Mouse (Mus musculus): Measurements from ENCODE around the gene Wdr4. TPM values are rescaled to one million over a fixed set of nuclear protein-coding genes. Genes with fewer than 3 reads are reported as not detected.

Wdr4 gene
- polyA plus RNA-seq, 1 experiment from 2014 or later = 35.7 TPM

- peak overlapping the region; percentile 75 for H3K4me2 ChIP-seq
- peaks cover 41% of the 10 kb centered on the region for H3K36me3 ChIP-seq
- no peak overlapping the region for H3K9ac ChIP-seq
- no peak for ATAC-seq (ENCODE audit: insufficient number of reproducible peaks, insufficient read depth, low FRiP score, low TSS enrichment, low read depth)
- 92% methylated on average over 6 of the region's 6 CpGs for WGBS
- H3K4me1 ChIP-seq = peaks cover 15% of the 10 kb centered on the region
- no peaks in the 10 kb centered on the region for H3K9me3 ChIP-seq
- peak overlapping the region; percentile 86 for H3K4me3 ChIP-seq
- no peaks in the 10 kb centered on the region for H3K27me3 ChIP-seq
- H3K27ac ChIP-seq = no peak overlapping the region
Measured at GRCm38 (mm10) chr17:31510944-31511343, 8.8 kb downstream of the Wdr4 start.

- no peak overlapping the region for H3K27ac ChIP-seq
- peaks cover 87% of the 10 kb centered on the region for H3K36me3 ChIP-seq
- no peak overlapping the region for H3K4me2 ChIP-seq
- H3K4me1 ChIP-seq = peaks cover 7% of the 10 kb centered on the region; the same call in 1 of the 2 replicates
- WGBS = 92% methylated on average over 7 of the region's 7 CpGs
- no peaks in the 10 kb centered on the region for H3K9me3 ChIP-seq
- no peak overlapping the region for H3K4me3 ChIP-seq
- 0 out of 2 replicates have a peak overlapping the region, but pooled peaks have one; percentile 27 for H3K9ac ChIP-seq
- no peak for ATAC-seq (ENCODE audit: insufficient number of reproducible peaks, insufficient read depth, low FRiP score, low TSS enrichment, low read depth)
- no peaks in the 10 kb centered on the region for H3K27me3 ChIP-seq
Measured at GRCm38 (mm10) chr17:31506282-31506681, 13.5 kb downstream of the Wdr4 start.

GRCm38 (mm10) chr17:31505013-31505412, 14.8 kb downstream of the Wdr4 start:
- Histone ChIP-seq H3K27me3 (no peaks in the 10 kb centered on the region), H3K36me3 (peaks cover 98% of the 10 kb centered on the region), H3K27ac (no peak overlapping the region), H3K4me1 (no peaks in the 10 kb centered on the region), H3K4me3 (no peak overlapping the region), H3K4me2 (no peak overlapping the region), H3K9ac (no peak overlapping the region), H3K9me3 (no peaks in the 10 kb centered on the region)
- WGBS = 87% methylated on average over 5 of the region's 5 CpGs
- no peak for ATAC-seq (ENCODE audit: insufficient number of reproducible peaks, insufficient read depth, low FRiP score, low TSS enrichment, low read depth)

GRCm38 (mm10) chr17:31503936-31504335, 15.8 kb downstream of the Wdr4 start:
- no peak for ATAC-seq (ENCODE audit: insufficient number of reproducible peaks, insufficient read depth, low FRiP score, low TSS enrichment, low read depth)
- Histone ChIP-seq H3K9me3 (no peaks in the 10 kb centered on the region), H3K27me3 (no peaks in the 10 kb centered on the region), H3K4me1 (no peaks in the 10 kb centered on the region), H3K27ac (no peak overlapping the region), H3K9ac (peak overlapping the region; percentile 16; the same call in 1 of the 2 replicates), H3K4me2 (no peak overlapping the region), H3K4me3 (no peak overlapping the region), H3K36me3 (peaks cover 98% of the 10 kb centered on the region)
- 87% methylated on average over 2 of the region's 2 CpGs for WGBS

- H3K27me3 ChIP-seq = no peaks in the 10 kb centered on the region
- WGBS = 94% methylated on average over 12 of the region's 12 CpGs
- 0 out of 2 replicates have a peak overlapping the region, but pooled peaks have one; percentile 0 for H3K9ac ChIP-seq
- H3K36me3 ChIP-seq = peaks cover 98% of the 10 kb centered on the region
- H3K27ac ChIP-seq = no peak overlapping the region
- H3K4me2 ChIP-seq = no peak overlapping the region
- no peaks in the 10 kb centered on the region for H3K4me1 ChIP-seq
- no peak overlapping the region for H3K4me3 ChIP-seq
- no peak for ATAC-seq (ENCODE audit: insufficient number of reproducible peaks, insufficient read depth, low FRiP score, low TSS enrichment, low read depth)
- H3K9me3 ChIP-seq = no peaks in the 10 kb centered on the region
Measured at GRCm38 (mm10) chr17:31503337-31503736, 16.4 kb downstream of the Wdr4 start.

- H3K27me3 ChIP-seq = no peaks in the 10 kb centered on the region
- no peak overlapping the region for H3K27ac ChIP-seq
- H3K9me3 ChIP-seq = no peaks in the 10 kb centered on the region
- no peak overlapping the region for H3K4me3 ChIP-seq
- peaks cover 98% of the 10 kb centered on the region for H3K36me3 ChIP-seq
- no peaks in the 10 kb centered on the region for H3K4me1 ChIP-seq
- ATAC-seq (ENCODE audit: insufficient number of reproducible peaks, insufficient read depth, low FRiP score, low TSS enrichment, low read depth) = no peak
- no peak overlapping the region for H3K9ac ChIP-seq
- no peak overlapping the region for H3K4me2 ChIP-seq
- 91% methylated on average over 12 of the region's 12 CpGs for WGBS
Measured at GRCm38 (mm10) chr17:31502261-31502927, 17.4 kb downstream of the Wdr4 start.

- peaks cover 98% of the 10 kb centered on the region for H3K36me3 ChIP-seq
- no peak for ATAC-seq (ENCODE audit: insufficient number of reproducible peaks, insufficient read depth, low FRiP score, low TSS enrichment, low read depth)
- WGBS = 88% methylated on average over 3 of the region's 3 CpGs
- no peak overlapping the region for H3K4me3 ChIP-seq
- no peaks in the 10 kb centered on the region for H3K9me3 ChIP-seq
- H3K27ac ChIP-seq = no peak overlapping the region
- no peaks in the 10 kb centered on the region for H3K4me1 ChIP-seq
- H3K9ac ChIP-seq = no peak overlapping the region
- H3K4me2 ChIP-seq = no peak overlapping the region
- no peaks in the 10 kb centered on the region for H3K27me3 ChIP-seq
Measured at GRCm38 (mm10) chr17:31500908-31501307, 18.9 kb downstream of the Wdr4 start.

GRCm38 (mm10) chr17:31500416-31500815, 19.4 kb downstream of the Wdr4 start:
- no peak overlapping the region for H3K4me2 ChIP-seq
- no peak overlapping the region for H3K9ac ChIP-seq
- H3K27me3 ChIP-seq = no peaks in the 10 kb centered on the region
- H3K4me1 ChIP-seq = no peaks in the 10 kb centered on the region
- no peak overlapping the region for H3K27ac ChIP-seq
- H3K9me3 ChIP-seq = no peaks in the 10 kb centered on the region
- WGBS = 92% methylated on average over 8 of the region's 8 CpGs
- H3K4me3 ChIP-seq = no peak overlapping the region
- H3K36me3 ChIP-seq = peaks cover 98% of the 10 kb centered on the region
- ATAC-seq (ENCODE audit: insufficient number of reproducible peaks, insufficient read depth, low FRiP score, low TSS enrichment, low read depth) = no peak

GRCm38 (mm10) chr17:31499725-31500124, 20.1 kb downstream of the Wdr4 start:
- ATAC-seq (ENCODE audit: insufficient number of reproducible peaks, insufficient read depth, low FRiP score, low TSS enrichment, low read depth) = no peak
- 94% methylated on average over 12 of the region's 12 CpGs for WGBS
- peaks cover 98% of the 10 kb centered on the region for H3K36me3 ChIP-seq
- H3K9ac ChIP-seq = no peak overlapping the region
- H3K27ac ChIP-seq = no peak overlapping the region
- no peaks in the 10 kb centered on the region for H3K9me3 ChIP-seq
- H3K27me3 ChIP-seq = no peaks in the 10 kb centered on the region
- no peaks in the 10 kb centered on the region for H3K4me1 ChIP-seq
- no peak overlapping the region for H3K4me2 ChIP-seq
- H3K4me3 ChIP-seq = no peak overlapping the region

- Histone ChIP-seq H3K4me1 (no peaks in the 10 kb centered on the region), H3K9ac (no peak overlapping the region), H3K4me3 (no peak overlapping the region), H3K27ac (no peak overlapping the region), H3K4me2 (no peak overlapping the region), H3K9me3 (no peaks in the 10 kb centered on the region), H3K27me3 (no peaks in the 10 kb centered on the region), H3K36me3 (peaks cover 79% of the 10 kb centered on the region)
- ATAC-seq (ENCODE audit: insufficient number of reproducible peaks, insufficient read depth, low FRiP score, low TSS enrichment, low read depth) = no peak
- 83% methylated on average over 6 of the region's 6 CpGs for WGBS
Measured at GRCm38 (mm10) chr17:31497726-31498125, 22.1 kb downstream of the Wdr4 start.

- H3K27me3 ChIP-seq = no peaks in the 10 kb centered on the region
- no peaks in the 10 kb centered on the region for H3K9me3 ChIP-seq
- no peak overlapping the region for H3K4me2 ChIP-seq
- no peaks in the 10 kb centered on the region for H3K4me1 ChIP-seq
- H3K36me3 ChIP-seq = peaks cover 52% of the 10 kb centered on the region
- 72% methylated on average over 1 of the region's 1 CpGs for WGBS
- ATAC-seq (ENCODE audit: insufficient number of reproducible peaks, insufficient read depth, low FRiP score, low TSS enrichment, low read depth) = no peak
- H3K4me3 ChIP-seq = no peak overlapping the region
- no peak overlapping the region for H3K27ac ChIP-seq
- no peak overlapping the region for H3K9ac ChIP-seq
Measured at GRCm38 (mm10) chr17:31494989-31495388, 24.8 kb downstream of the Wdr4 start.

- no peaks in the 10 kb centered on the region for H3K9me3 ChIP-seq
- WGBS = 0% methylated on average over 2 of the region's 2 CpGs
- ATAC-seq (ENCODE audit: insufficient number of reproducible peaks, insufficient read depth, low FRiP score, low TSS enrichment, low read depth) = no peak
- H3K4me2 ChIP-seq = no peak overlapping the region
- peaks cover 26% of the 10 kb centered on the region for H3K36me3 ChIP-seq
- no peaks in the 10 kb centered on the region for H3K27me3 ChIP-seq
- H3K4me1 ChIP-seq = no peaks in the 10 kb centered on the region
- H3K27ac ChIP-seq = peak overlapping the region; percentile 60
- no peak overlapping the region for H3K9ac ChIP-seq
- H3K4me3 ChIP-seq = no peak overlapping the region
Measured at GRCm38 (mm10) chr17:31492416-31492815, 27.4 kb downstream of the Wdr4 start.

Measured in embryonic facial prominence, embryonic 13.5 days (tissue).